Mouse (Mus musculus) cerebellum, adult 2 months (tissue): ENCODE results near the gene Apon.

Experiments
- CTCF ChIP-seq: fragments of 200-500 bp; IDR thresholded peaks from 2 replicates; pipeline ENCODE4 v1.5.1; 2011; ENCODE audit warnings: low read depth, mild to moderate bottlenecking, control low read depth, low read length, moderate library complexity, borderline replicate concordance; ENCODE audit not compliant: insufficient read depth
- POLR2A ChIP-seq: fragments of 200-500 bp; IDR thresholded peaks from 2 replicates; pipeline ENCODE4 v1.6.1; 2011; ENCODE audit warnings: low read length, control low read depth, borderline replicate concordance; ENCODE audit not compliant: insufficient read depth

DNA sequence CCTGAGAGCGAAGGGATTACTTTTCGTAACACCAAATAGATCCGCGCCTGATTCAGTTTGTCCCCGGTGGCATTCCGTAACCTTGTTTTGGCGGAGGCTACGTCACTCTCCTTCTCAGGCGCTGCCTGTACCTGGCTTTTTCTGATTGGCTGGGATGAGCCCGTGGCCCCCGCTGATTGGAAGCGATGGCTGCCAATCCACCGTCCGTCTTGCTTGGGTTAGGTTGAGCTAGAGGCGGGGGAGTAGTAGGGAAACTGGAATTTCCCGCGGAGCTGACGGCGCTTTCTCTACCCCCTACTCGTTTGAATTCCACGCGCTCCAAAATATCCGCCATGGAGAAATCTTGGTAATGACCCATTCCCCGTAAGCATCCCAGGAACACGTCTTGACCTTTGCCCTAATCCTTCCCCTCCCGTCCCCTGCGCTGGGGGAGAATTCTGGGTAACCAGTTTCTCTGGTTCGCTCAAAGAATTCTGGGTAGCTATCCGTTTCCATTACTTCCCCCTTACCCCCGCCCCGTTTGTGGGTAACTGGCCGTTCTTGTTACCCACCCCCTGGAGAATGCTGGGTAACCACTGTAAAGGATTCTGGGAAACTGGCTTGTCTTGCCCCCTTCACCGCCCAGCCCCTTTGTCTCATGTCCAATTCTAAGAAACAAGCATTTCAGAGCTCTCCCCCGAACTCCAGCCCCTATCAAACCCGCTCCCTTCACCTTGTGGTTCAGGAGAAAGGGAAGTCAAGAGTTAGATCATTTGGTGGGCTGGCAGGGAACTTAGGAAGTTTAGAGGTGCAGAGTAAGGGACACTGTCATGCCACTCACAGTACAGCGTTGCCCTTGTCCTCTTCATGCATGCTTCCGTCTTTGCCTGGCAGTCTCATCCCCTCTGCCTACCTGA lies 49.5 kb downstream of the Apon start, which contains the start of gene Pan2:
- TF ChIP-seq CTCF (no peak), POLR2A (peak; percentile 66; the same call in 1 of the 2 replicates)
